Mouse (Mus musculus) forebrain, embryonic 15.5 days (tissue): ENCODE results near the gene B4galnt1. TPM values are rescaled to one million over a fixed set of nuclear protein-coding genes. Genes with fewer than 3 reads are reported as not detected.

Experiments used
- ATAC-seq: fragments of 200-750 bp; cut with Nextera tagmentation; replicated peaks from 2 replicates; pipeline ENCODE4 v1.8.0; 2017; ENCODE audit warnings: mild to moderate bottlenecking, moderate TSS enrichment, moderate library complexity
- H3K27ac ChIP-seq: fragments of 300-500 bp; sonication (generic); replicated peaks from 2 replicates; pipeline ENCODE4 v1.5.1; 2015; ENCODE audit warnings: mild to moderate bottlenecking, inconsistent platforms
- H3K27me3 ChIP-seq: fragments of 300-500 bp; sonication (generic); 2 replicates; pipeline ENCODE4 v1.6.1; 2015; ENCODE audit warnings: inconsistent platforms
- H3K36me3 ChIP-seq: fragments of 300-500 bp; sonication (generic); 2 replicates; pipeline ENCODE4 v1.6.1; 2015; ENCODE audit warnings: mild to moderate bottlenecking, inconsistent platforms
- H3K4me1 ChIP-seq: fragments of 300-500 bp; sonication (generic); 2 replicates; pipeline ENCODE4 v1.6.1; 2015; ENCODE audit warnings: inconsistent platforms
- H3K4me2 ChIP-seq: fragments of 300-500 bp; sonication (generic); replicated peaks from 2 replicates; pipeline ENCODE4 v1.6.1; 2015; ENCODE audit warnings: mild to moderate bottlenecking, inconsistent platforms
- H3K4me3 ChIP-seq: fragments of 300-500 bp; sonication (generic); 2 replicates; pipeline ENCODE4 v1.5.1; 2015; ENCODE audit warnings: mild to moderate bottlenecking, inconsistent platforms
- H3K9ac ChIP-seq: fragments of 300-500 bp; sonication (generic); replicated peaks from 2 replicates; pipeline ENCODE4 v1.6.1; 2015; ENCODE audit warnings: mild to moderate bottlenecking, inconsistent platforms
- H3K9me3 ChIP-seq: fragments of 300-500 bp; sonication (generic); 2 replicates; pipeline ENCODE4 v1.6.1; 2016; ENCODE audit warnings: inconsistent platforms
- WGBS: fragments of 180-500 bp; shearing (Covaris S2); methylation state at CpG from one replicate; pipeline ENCODE4 v1.1.7; 2015; ENCODE audit warnings: mixed read lengths; 5-methylcytosine and 5-hydroxymethylcytosine counted together
- polyA plus RNA-seq: library from polyadenylated mRNA; unstranded; fragments of >200 nt; fragmentation: Nextera tagmentation; extraction: Ambion mirVana; gene quantifications from 2 replicates; pipeline ENCODE4 v1.2.1, GENCODE M21; 2015

Gene B4galnt1
- polyA plus RNA-seq, 1 experiment from 2014 or later, result 35.1 TPM

DNA sequence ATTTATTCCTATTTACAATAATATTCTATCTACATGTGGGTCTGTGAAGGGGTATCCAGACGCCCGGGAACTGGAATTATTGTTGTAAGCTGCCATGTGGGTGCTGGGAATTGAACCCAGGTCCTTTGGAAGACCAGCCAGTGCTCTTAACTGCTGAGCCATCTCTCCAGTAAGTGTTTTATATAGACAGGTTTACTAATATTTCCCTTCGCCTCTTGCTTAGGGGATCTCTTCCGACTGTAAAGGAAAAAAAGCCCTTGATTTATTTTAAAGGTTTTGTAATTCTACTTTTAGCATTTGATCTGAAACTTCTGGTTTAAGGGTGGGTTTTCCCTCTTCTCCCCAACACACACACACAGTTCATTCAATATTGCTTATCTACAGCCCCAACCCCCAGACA is 835 bp upstream of the B4galnt1 start:
- H3K4me3 ChIP-seq, result no peak overlapping the region
- no peaks in the 10 kb centered on the region for H3K9me3 ChIP-seq
- no peak overlapping the region; the same call in 1 of the 2 replicates for H3K4me2 ChIP-seq
- WGBS, result 95% methylated on average over 4 of the region's 4 CpGs
- H3K9ac ChIP-seq, result no peak overlapping the region
- H3K36me3 ChIP-seq, result no peaks in the 10 kb centered on the region
- peaks cover 20% of the 10 kb centered on the region for H3K4me1 ChIP-seq
- peaks cover 26% of the 10 kb centered on the region for H3K27me3 ChIP-seq
- ATAC-seq, result no peak
- peak overlapping the region; percentile 76; the same call in 1 of the 2 replicates for H3K27ac ChIP-seq

GRCm38 (mm10) chr10:127165354-127165653 is 279 bp downstream of the B4galnt1 start:
- peak; percentile 69 for ATAC-seq
- Histone ChIP-seq H3K9me3 (no peaks in the 10 kb centered on the region), H3K27me3 (peaks cover 37% of the 10 kb centered on the region), H3K4me2 (peak overlapping the region; percentile 98), H3K9ac (peak overlapping the region; percentile 86), H3K4me3 (peak overlapping the region; percentile 84), H3K36me3 (no peaks in the 10 kb centered on the region), H3K27ac (peak overlapping the region; percentile 76), H3K4me1 (peaks cover 26% of the 10 kb centered on the region)
- under 1% methylated on average over 41 of the region's 42 CpGs for WGBS

- H3K27ac ChIP-seq, result peak overlapping the region; percentile 76
- peak overlapping the region; percentile 98 for H3K4me2 ChIP-seq
- under 1% methylated on average over 56 of the region's 56 CpGs for WGBS
- H3K4me1 ChIP-seq, result peaks cover 31% of the 10 kb centered on the region
- peak; percentile 55 for ATAC-seq
- H3K9ac ChIP-seq, result peak overlapping the region; percentile 86
- no peaks in the 10 kb centered on the region for H3K9me3 ChIP-seq
- peak overlapping the region; percentile 84 for H3K4me3 ChIP-seq
- 0 out of 2 replicates have a peak, but pooled peaks cover under 1% of the 10 kb centered on the region for H3K36me3 ChIP-seq
- H3K27me3 ChIP-seq, result peaks cover 42% of the 10 kb centered on the region
Measured at GRCm38 (mm10) chr10:127165654-127166403, 804 bp downstream of the B4galnt1 start.

DNA sequence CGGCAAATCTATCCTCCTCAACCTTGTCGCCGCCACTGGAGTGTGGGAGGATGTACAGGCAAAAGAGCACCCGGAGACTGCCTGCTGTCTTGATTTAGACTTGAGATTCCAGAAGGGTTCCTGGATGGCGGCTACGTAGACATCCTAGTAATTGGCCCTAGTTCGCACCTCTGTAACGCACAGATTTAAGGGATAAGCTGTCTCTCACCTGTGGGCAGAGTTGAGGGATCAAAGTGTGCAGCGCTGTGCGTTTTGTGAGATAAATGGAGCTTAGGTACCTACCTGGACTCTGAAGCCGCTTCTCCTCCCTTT is 1.3 kb downstream of the B4galnt1 start:
- Histone ChIP-seq H3K27ac (peak overlapping the region; percentile 76), H3K27me3 (peaks cover 47% of the 10 kb centered on the region), H3K36me3 (0 out of 2 replicates have a peak, but pooled peaks cover 4% of the 10 kb centered on the region), H3K4me2 (peak overlapping the region; percentile 98), H3K4me1 (peaks cover 34% of the 10 kb centered on the region), H3K9ac (peak overlapping the region; percentile 86), H3K4me3 (peak overlapping the region; percentile 84), H3K9me3 (no peaks in the 10 kb centered on the region)
- ATAC-seq, result no peak
- WGBS, result 6% methylated on average over 11 of the region's 11 CpGs

DNA sequence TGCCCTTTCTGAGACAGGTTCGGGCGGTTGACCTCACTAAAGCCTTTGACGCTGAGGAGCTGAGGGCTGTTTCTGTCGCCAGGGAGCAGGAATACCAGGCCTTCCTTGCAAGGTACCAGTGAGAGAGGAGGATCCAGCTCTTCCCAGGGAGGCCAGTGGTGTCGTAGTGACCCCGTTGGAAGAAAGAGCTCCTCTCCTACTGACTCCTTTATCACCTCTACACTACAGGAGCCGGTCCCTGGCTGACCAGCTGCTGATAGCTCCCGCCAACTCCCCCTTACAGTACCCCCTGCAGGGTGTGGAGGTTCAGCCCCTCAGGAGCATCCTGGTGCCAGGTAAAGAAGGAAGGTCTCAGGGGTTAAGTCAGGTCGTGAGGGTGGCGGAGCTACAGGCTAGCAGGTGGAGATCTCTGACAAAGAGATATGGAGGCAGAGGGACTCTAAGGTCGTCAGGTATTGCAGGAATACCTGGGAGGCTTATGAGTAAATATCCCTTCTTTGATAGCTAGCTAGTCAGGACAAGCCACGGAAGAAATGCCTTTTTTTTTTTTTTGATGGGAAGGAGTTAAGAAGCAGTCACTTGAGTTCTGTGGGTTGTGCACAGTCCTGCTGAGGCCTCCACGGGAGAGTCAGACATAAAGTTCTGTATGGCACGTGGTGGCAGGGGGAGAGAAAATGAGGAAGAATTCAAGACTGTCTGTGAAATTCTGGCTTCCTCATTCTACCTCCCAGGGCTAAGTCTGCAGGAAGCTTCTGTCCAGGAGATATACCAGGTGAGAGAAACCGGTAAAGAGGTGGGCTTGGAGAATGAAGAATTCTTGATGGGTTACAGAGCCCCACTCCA is 2.0 kb downstream of the B4galnt1 start:
- ATAC-seq, result no peak

GRCm38 (mm10) chr10:127167614-127168192 is 2.7 kb downstream of the B4galnt1 start:
- Histone ChIP-seq H3K9ac (no peak overlapping the region), H3K9me3 (no peaks in the 10 kb centered on the region), H3K4me3 (no peak overlapping the region), H3K4me2 (no peak overlapping the region), H3K27ac (no peak overlapping the region), H3K36me3 (0 out of 2 replicates have a peak, but pooled peaks cover 4% of the 10 kb centered on the region), H3K4me1 (peaks cover 34% of the 10 kb centered on the region), H3K27me3 (peaks cover 52% of the 10 kb centered on the region)
- ATAC-seq, result no peak
- 58% methylated on average over 10 of the region's 10 CpGs for WGBS

More for the DNA sequence above, 2.0 kb downstream of the B4galnt1 start:
- H3K4me3 ChIP-seq, result peak overlapping the region; percentile 84
- 0 out of 2 replicates have a peak, but pooled peaks cover 4% of the 10 kb centered on the region for H3K36me3 ChIP-seq
- H3K4me2 ChIP-seq, result peak overlapping the region; percentile 98
- no peaks in the 10 kb centered on the region for H3K9me3 ChIP-seq
- peak overlapping the region; percentile 86 for H3K9ac ChIP-seq
- WGBS, result 27% methylated on average over 15 of the region's 15 CpGs
- peaks cover 52% of the 10 kb centered on the region for H3K27me3 ChIP-seq
- H3K27ac ChIP-seq, result peak overlapping the region; percentile 76
- peaks cover 34% of the 10 kb centered on the region for H3K4me1 ChIP-seq

DNA sequence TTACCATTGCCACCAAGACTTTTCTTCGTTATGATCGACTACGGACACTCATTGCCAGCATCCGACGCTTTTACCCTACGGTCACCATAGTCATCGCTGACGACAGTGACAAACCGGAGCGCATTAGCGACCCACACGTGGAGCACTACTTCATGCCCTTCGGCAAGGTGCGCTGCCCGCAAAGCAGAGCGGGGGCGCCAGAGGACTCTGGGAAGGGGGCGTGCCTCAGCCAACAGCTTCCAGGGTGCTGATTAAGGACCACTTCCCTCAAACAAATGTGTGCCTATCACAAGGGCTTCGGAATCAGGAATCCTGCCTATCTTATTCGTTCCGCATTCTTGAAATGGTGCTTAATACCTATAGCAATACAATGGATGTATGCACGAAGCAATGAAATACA is 5.0 kb downstream of the B4galnt1 start:
- Histone ChIP-seq H3K36me3 (0 out of 2 replicates have a peak, but pooled peaks cover 4% of the 10 kb centered on the region), H3K9ac (no peak overlapping the region), H3K4me3 (peak overlapping the region; percentile 31), H3K9me3 (no peaks in the 10 kb centered on the region), H3K4me1 (peaks cover 29% of the 10 kb centered on the region), H3K27me3 (peaks cover 58% of the 10 kb centered on the region), H3K4me2 (peak overlapping the region; percentile 46), H3K27ac (no peak overlapping the region)
- no peak for ATAC-seq
- WGBS, result under 1% methylated on average over 22 of the region's 22 CpGs

DNA sequence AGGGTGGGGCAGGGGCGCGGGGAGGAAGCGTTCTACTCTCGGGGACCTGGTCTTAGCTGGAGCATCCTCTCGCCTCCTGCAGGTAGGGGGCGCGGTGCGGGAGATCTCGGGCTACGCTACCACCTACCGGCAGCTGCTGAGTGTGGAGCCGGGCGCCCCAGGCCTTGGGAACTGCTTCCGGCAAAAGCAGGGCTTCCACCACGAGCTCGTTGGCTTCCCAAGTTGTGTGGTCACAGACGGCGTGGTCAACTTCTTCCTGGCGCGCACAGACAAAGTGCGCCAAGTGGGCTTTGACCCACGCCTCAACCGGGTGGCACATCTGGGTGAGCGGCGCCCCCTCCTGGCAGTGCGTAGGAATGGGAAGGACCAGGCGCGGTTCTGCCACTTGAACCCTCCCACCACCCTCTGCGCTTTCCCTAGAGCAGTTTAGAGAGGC is 5.8 kb downstream of the B4galnt1 start:
- no peak overlapping the region; the same call in 1 of the 2 replicates for H3K9ac ChIP-seq
- H3K4me1 ChIP-seq, result peaks cover 25% of the 10 kb centered on the region
- peak overlapping the region; percentile 46 for H3K4me2 ChIP-seq
- H3K9me3 ChIP-seq, result no peaks in the 10 kb centered on the region
- H3K4me3 ChIP-seq, result peak overlapping the region; percentile 31
- 0 out of 2 replicates have a peak, but pooled peaks have one; percentile 46 for ATAC-seq
- WGBS, result 2% methylated on average over 28 of the region's 29 CpGs
- H3K27ac ChIP-seq, result no peak overlapping the region
- H3K36me3 ChIP-seq, result 0 out of 2 replicates have a peak, but pooled peaks cover 4% of the 10 kb centered on the region
- peaks cover 58% of the 10 kb centered on the region for H3K27me3 ChIP-seq

DNA sequence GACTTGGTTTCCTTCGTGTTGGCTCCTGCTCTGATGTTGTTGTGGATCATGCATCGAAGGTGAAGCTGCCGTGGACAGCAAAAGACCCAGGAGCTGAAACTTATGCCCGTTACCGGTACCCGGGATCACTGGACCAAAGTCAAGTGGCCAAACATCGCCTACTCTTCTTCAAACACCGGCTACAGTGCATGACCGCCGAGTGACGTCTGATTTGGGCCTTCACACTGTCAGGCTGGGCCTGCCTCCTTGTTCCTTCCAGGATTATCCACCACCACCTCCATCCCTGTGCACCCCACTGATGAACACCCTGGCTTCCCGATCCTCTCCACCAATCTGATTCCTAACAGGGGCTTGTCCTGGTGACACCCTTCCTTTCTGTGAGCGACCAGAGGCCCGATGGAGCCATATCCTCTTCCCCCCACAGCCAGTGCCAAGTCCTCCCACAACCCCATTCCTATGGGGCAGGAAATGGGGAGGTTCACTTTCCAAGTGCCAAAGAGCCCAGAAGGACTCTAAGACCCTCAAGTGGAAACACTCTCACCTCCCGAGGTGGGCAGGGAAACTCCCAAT is 6.7 kb downstream of the B4galnt1 start:
- no peak for ATAC-seq
- peaks cover 21% of the 10 kb centered on the region for H3K4me1 ChIP-seq
- no peak overlapping the region for H3K27ac ChIP-seq
- no peak overlapping the region for H3K4me2 ChIP-seq
- 89% methylated on average over 15 of the region's 15 CpGs for WGBS
- peaks cover 63% of the 10 kb centered on the region for H3K27me3 ChIP-seq
- no peak overlapping the region for H3K9ac ChIP-seq
- no peak overlapping the region for H3K4me3 ChIP-seq
- 0 out of 2 replicates have a peak, but pooled peaks cover 4% of the 10 kb centered on the region for H3K36me3 ChIP-seq
- H3K9me3 ChIP-seq, result no peaks in the 10 kb centered on the region

- no peak for ATAC-seq
- whole genome bisulfite sequencing, result 84% methylated on average over 16 of the region's 16 CpGs
- peaks cover 25% of the 10 kb centered on the region for H3K4me1 ChIP-seq
- H3K27ac ChIP-seq, result no peak overlapping the region
- no peak overlapping the region for H3K4me2 ChIP-seq
- no peak overlapping the region for H3K9ac ChIP-seq
- peaks cover 61% of the 10 kb centered on the region for H3K27me3 ChIP-seq
- 0 out of 2 replicates have a peak, but pooled peaks cover 4% of the 10 kb centered on the region for H3K36me3 ChIP-seq
- no peaks in the 10 kb centered on the region for H3K9me3 ChIP-seq
- no peak overlapping the region for H3K4me3 ChIP-seq
Measured at GRCm38 (mm10) chr10:127173148-127174065, 8.4 kb downstream of the B4galnt1 start.

GRCm38 (mm10) chr10:127174170-127174569 is 9.1 kb downstream of the B4galnt1 start:
- no peak overlapping the region for H3K4me2 ChIP-seq
- 91% methylated on average over 7 of the region's 7 CpGs for WGBS
- no peak for ATAC-seq
- no peaks in the 10 kb centered on the region for H3K9me3 ChIP-seq
- peaks cover 61% of the 10 kb centered on the region for H3K27me3 ChIP-seq
- H3K27ac ChIP-seq, result no peak overlapping the region
- peaks cover 28% of the 10 kb centered on the region for H3K4me1 ChIP-seq
- H3K36me3 ChIP-seq, result 0 out of 2 replicates have a peak, but pooled peaks cover 4% of the 10 kb centered on the region
- H3K4me3 ChIP-seq, result no peak overlapping the region
- H3K9ac ChIP-seq, result no peak overlapping the region
